Mouse (Mus musculus) pancreas, adult 10 weeks (tissue): Measurements from ENCODE around the gene Olfr543. TPM values are rescaled to one million over a fixed set of nuclear protein-coding genes. Genes with fewer than 3 reads are reported as not detected.

Experiments used
- polyA plus RNA-seq: library from polyadenylated mRNA; stranded (reverse); fragments of 350-450 nt; fragmentation: Illumina TruSeq; extraction: RNeasy Lipid Tissue Mini Kit (QIAGEN cat#74804); gene quantifications from one replicate; pipeline ENCODE4 v1.2.3, GENCODE M21; 2015; ENCODE audit warnings: low read depth, low replicate concordance; ENCODE audit not compliant: insufficient read depth

Olfr543 gene
- not detected for polyA plus RNA-seq

DNA sequence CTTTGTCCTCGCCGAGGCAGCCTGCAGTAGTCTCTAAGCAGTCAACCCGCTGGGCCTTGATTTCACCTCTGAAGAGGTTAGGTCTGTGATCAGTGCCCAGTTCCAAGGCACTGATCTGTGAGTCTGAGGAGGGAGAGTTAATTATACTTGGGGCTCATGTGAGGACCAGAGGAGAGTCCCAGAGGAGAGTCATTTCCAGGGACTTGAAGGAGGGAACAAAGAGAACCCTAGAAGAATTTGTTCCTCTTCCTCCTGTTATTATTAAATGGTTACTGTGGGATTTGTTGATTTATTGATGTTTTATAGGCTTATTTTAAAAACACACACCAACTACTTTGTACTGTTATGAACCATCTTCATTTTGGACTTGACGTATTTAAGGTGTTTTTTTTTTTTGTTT is at the start of gene Olfr543:
TSS of gene Olfr543 (minus strand) at position 101 of the 400 bp plus-strand sequence.

DNA sequence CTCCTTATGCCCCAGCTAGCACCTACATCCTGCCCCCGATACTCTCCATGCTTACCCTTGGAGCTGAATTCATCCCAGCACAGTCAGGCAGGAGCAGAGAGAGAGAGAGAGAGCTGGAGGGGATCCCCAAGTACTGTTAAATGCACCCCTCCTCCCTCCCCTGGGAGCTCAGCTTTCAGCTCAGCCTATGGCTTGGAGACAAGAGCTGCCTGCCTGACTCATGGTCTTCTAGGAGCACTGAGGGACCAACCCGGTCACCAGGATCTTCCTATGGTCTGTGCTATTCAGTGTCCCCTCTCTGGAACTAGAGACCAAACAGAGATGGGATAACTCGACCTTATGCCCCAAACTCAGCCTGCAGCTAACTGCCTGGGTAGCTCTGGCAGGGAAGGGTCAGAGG is 18.0 kb upstream of the Olfr543 start, which contains the start of gene Olfr545:
TSS of gene Olfr545 (minus strand) at position 101 of the 400 bp plus-strand sequence.

DNA sequence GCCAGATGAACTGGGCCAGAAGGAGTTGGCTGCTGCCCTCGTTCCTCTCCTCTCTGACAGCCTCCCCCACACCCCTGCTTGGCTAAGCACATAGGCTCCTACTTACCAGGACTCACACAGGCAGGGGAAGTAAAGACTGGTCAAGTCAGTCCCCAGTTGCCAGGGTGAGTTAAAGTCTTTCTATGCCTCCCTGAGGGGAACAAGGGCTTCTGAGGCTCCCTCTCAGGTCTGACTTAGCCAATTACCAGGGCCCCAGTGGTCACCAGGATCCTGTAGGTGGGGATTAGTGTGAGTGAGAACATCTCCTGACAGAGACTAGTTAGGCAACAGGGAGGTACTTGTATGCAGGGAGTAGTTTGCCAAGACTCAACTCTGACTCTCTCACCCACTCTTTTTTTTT is 6.7 kb upstream of the Olfr543 start, which contains the start of gene Olfr544:
TSS of gene Olfr544 (minus strand) at position 153 of the 400 bp plus-strand sequence.

DNA sequence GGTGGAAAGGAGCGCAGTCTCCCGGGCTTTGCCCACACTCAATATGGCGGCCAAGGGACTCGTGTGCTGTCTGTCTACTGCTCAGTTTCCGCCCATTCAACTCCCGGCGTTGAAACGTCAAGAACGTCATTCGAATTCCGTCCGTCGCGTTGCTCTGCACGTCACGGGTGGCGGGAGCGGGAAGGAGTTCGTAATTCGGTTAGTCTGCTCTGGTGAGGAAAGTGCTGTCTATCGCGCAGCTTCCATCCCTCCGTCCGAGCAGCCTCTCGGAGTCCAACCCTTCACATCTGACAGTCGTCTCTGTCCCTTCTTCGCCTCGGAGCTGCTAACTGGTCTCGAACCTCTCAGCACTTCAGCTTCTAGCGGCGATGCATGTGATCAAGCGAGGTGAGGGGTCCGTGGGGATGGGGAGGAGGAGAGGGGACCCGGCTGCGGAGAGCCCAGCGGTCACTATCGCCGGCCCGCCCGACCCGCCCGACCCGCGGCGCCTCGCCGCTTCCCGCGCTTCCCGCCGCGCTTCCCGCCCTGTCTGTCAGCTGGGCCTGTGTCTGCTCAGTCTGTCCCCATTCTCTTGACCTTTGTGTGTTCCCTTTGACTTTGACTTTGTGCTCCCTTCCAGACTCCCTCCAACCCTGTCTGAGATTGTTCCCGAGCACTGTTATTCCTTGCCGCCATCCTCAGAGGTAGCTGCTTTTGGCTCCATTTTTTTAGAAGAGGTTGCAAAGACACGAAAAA is 39.7 kb downstream of the Olfr543 start, which contains the start of gene Rrm1:
TSS of gene Rrm1 (plus strand) at position 39 of the 735 bp plus-strand sequence.

Other genes starting within 250 kb of the Olfr543 start
- 16.1 TPM for gene Rhog, start 225.6 kb downstream of the Olfr543 start, polyA plus RNA-seq
- gene Stim1, start 213.9 kb downstream of the Olfr543 start, polyA plus RNA-seq = 9.1 TPM
- 4.1 TPM for gene Rrm1, start 40.0 kb downstream of the Olfr543 start, polyA plus RNA-seq
- not detected for gene Olfr544, start 6.6 kb upstream of the Olfr543 start, polyA plus RNA-seq
- gene Olfr545, start 17.9 kb upstream of the Olfr543 start, polyA plus RNA-seq = not detected
- not detected for gene Olfr547, start 53.1 kb upstream of the Olfr543 start, polyA plus RNA-seq
- gene Olfr548-ps1, start 59.2 kb upstream of the Olfr543 start, polyA plus RNA-seq = not detected
- gene Olfr549, start 68.2 kb upstream of the Olfr543 start, polyA plus RNA-seq = not detected
- gene Trim21, start 83.8 kb upstream of the Olfr543 start, polyA plus RNA-seq = 3.7 TPM
- not detected for gene Olfr550, start 89.8 kb upstream of the Olfr543 start, polyA plus RNA-seq
- gene Olfr551, start 110.2 kb upstream of the Olfr543 start, polyA plus RNA-seq = not detected
- not detected for gene Olfr552, start 116.1 kb upstream of the Olfr543 start, polyA plus RNA-seq
- gene Olfr553, start 136.5 kb upstream of the Olfr543 start, polyA plus RNA-seq = not detected
- gene Olfr554, start 156.8 kb upstream of the Olfr543 start, polyA plus RNA-seq = not detected
- not detected for gene Olfr555, start 177.1 kb upstream of the Olfr543 start, polyA plus RNA-seq
- gene Olfr556, start 183.2 kb upstream of the Olfr543 start, polyA plus RNA-seq = not detected
- 4.4 TPM for gene Trim68, start 205.6 kb upstream of the Olfr543 start, polyA plus RNA-seq
- not detected for gene Olfr557, start 214.2 kb upstream of the Olfr543 start, polyA plus RNA-seq
- gene Olfr558, start 220.5 kb upstream of the Olfr543 start, polyA plus RNA-seq = 0.44 TPM
- gene Olfr33, start 237.4 kb upstream of the Olfr543 start, polyA plus RNA-seq = not detected
- gene Olfr559, start 245.8 kb upstream of the Olfr543 start, polyA plus RNA-seq = not detected